Mouse (Mus musculus) embryonic facial prominence, embryonic 11.5 days (tissue): ENCODE results near the gene Ormdl2. TPM values are rescaled to one million over a fixed set of nuclear protein-coding genes. Genes with fewer than 3 reads are reported as not detected.
"Not testable (repeated sequence)": the region's sequence is repeated elsewhere in the genome, so short reads cannot be mapped to it uniquely, and the experiment has no call there.

ENCODE experiments used
- ATAC-seq: fragments of 200-750 bp; cut with Nextera tagmentation; replicated peaks from 2 replicates; pipeline ENCODE4 v1.8.0; 2017; ENCODE audit warnings: low read depth; ENCODE audit not compliant: insufficient number of reproducible peaks, low FRiP score, low TSS enrichment
- DNase-seq: peaks from one replicate; pipeline ENCODE4 v3.0.0-alpha.2; 2015; ENCODE audit warnings: low spot score
- H3K27ac ChIP-seq: fragments of 300-500 bp; sonication (generic); replicated peaks from 2 replicates; pipeline ENCODE4 v1.5.1; 2014; ENCODE audit warnings: mild to moderate bottlenecking, low read depth, low read length, control low read depth
- H3K27me3 ChIP-seq: fragments of 300-500 bp; sonication (generic); 2 replicates; pipeline ENCODE4 v1.6.1; 2014; ENCODE audit warnings: mild to moderate bottlenecking, low read length, moderate library complexity, mixed read lengths; ENCODE audit not compliant: control insufficient read depth, insufficient read depth
- H3K36me3 ChIP-seq: fragments of 300-500 bp; sonication (generic); replicated peaks from 2 replicates; pipeline ENCODE4 v1.6.1; 2014; ENCODE audit warnings: low read depth, mild to moderate bottlenecking, low read length, moderate library complexity, mixed read lengths; ENCODE audit not compliant: control insufficient read depth, insufficient read depth
- H3K4me1 ChIP-seq: fragments of 300-500 bp; sonication (generic); 2 replicates; pipeline ENCODE4 v1.6.1; 2014; ENCODE audit warnings: low read length, mixed read lengths; ENCODE audit not compliant: control insufficient read depth, insufficient read depth
- H3K4me2 ChIP-seq: fragments of 300-500 bp; sonication (generic); 2 replicates; pipeline ENCODE4 v1.6.1; 2014; ENCODE audit warnings: low read depth, mild to moderate bottlenecking, control low read depth, low read length, moderate library complexity
- H3K4me3 ChIP-seq: fragments of 300-500 bp; sonication (generic); 2 replicates; pipeline ENCODE4 v1.5.1; 2014; ENCODE audit warnings: low read depth, low read length, control low read depth
- H3K9ac ChIP-seq: fragments of 300-500 bp; sonication (generic); replicated peaks from 2 replicates; pipeline ENCODE4 v1.6.1; 2014; ENCODE audit warnings: mild to moderate bottlenecking, control low read depth, low read length
- H3K9me3 ChIP-seq: fragments of 300-500 bp; sonication (generic); replicated peaks from 2 replicates; pipeline ENCODE4 v1.6.1; 2016; ENCODE audit warnings: mild to moderate bottlenecking, low read length, inconsistent platforms, mixed read lengths; ENCODE audit not compliant: control insufficient read depth
- whole genome bisulfite sequencing: fragments of 180-500 bp; shearing (Covaris S2); extraction: QIAGEN DNeasy Blood & Tissue Kit; methylation state at CpG from one replicate; pipeline ENCODE4 v1.1.7; 2014; 5-methylcytosine and 5-hydroxymethylcytosine counted together
- polyA plus RNA-seq: library from polyadenylated mRNA; unstranded; fragments of >200 nt; fragmentation: Nextera tagmentation; extraction: Ambion mirVana; gene quantifications from 2 replicates; pipeline ENCODE4 v1.2.1, GENCODE M21; 2014

Gene Ormdl2
- polyA plus RNA-seq, 1 experiment from 2014 or later = 48.0 TPM

GRCm38 (mm10) chr10:128845516-128845915, 24.1 kb upstream of the Ormdl2 start:
- H3K36me3 ChIP-seq = peaks cover 2% of the 10 kb centered on the region
- DNase-seq (peak; percentile 73), ATAC-seq (no peak)
- no peaks in the 10 kb centered on the region for H3K9me3 ChIP-seq
- no peaks in the 10 kb centered on the region for H3K27me3 ChIP-seq
- no peak overlapping the region for H3K4me3 ChIP-seq
- H3K9ac ChIP-seq = no peak overlapping the region
- WGBS = 85% methylated on average over 2 of the region's 2 CpGs
- no peak overlapping the region for H3K4me2 ChIP-seq
- H3K4me1 ChIP-seq = no peaks in the 10 kb centered on the region
- no peak overlapping the region for H3K27ac ChIP-seq

GRCm38 (mm10) chr10:128843260-128843659, 21.8 kb upstream of the Ormdl2 start:
- DNase-seq (no peak), ATAC-seq (no peak)
- Histone ChIP-seq H3K27ac (no peak overlapping the region), H3K9ac (no peak overlapping the region), H3K9me3 (no peaks in the 10 kb centered on the region), H3K4me3 (no peak overlapping the region), H3K27me3 (no peaks in the 10 kb centered on the region), H3K4me1 (no peaks in the 10 kb centered on the region), H3K4me2 (no peak overlapping the region), H3K36me3 (peaks cover 5% of the 10 kb centered on the region)
- WGBS = 96% methylated on average over 5 of the region's 5 CpGs

GRCm38 (mm10) chr10:128840612-128841011, 19.2 kb upstream of the Ormdl2 start:
- Histone ChIP-seq H3K4me2 (no peak overlapping the region), H3K27ac (no peak overlapping the region), H3K4me1 (no peaks in the 10 kb centered on the region), H3K9me3 (no peaks in the 10 kb centered on the region), H3K9ac (no peak overlapping the region), H3K4me3 (no peak overlapping the region), H3K36me3 (peaks cover 5% of the 10 kb centered on the region), H3K27me3 (no peaks in the 10 kb centered on the region)
- DNase-seq (no peak), ATAC-seq (no peak)

- Histone ChIP-seq H3K27ac (no peak overlapping the region), H3K4me2 (no peak overlapping the region), H3K27me3 (no peaks in the 10 kb centered on the region), H3K4me1 (no peaks in the 10 kb centered on the region), H3K9me3 (no peaks in the 10 kb centered on the region), H3K9ac (no peak overlapping the region), H3K36me3 (peaks cover 5% of the 10 kb centered on the region), H3K4me3 (no peak overlapping the region)
- ATAC-seq (no peak), DNase-seq (no peak)
Measured at GRCm38 (mm10) chr10:128839434-128839833, 18.0 kb upstream of the Ormdl2 start.

GRCm38 (mm10) chr10:128837400-128837799, 16.0 kb upstream of the Ormdl2 start:
- DNase-seq = no peak
- Histone ChIP-seq H3K27ac (no peak overlapping the region), H3K9ac (no peak overlapping the region), H3K4me2 (no peak overlapping the region), H3K27me3 (no peaks in the 10 kb centered on the region), H3K4me3 (no peak overlapping the region), H3K4me1 (no peaks in the 10 kb centered on the region), H3K36me3 (peaks cover 2% of the 10 kb centered on the region; the same call in 1 of the 2 replicates), H3K9me3 (no peaks in the 10 kb centered on the region)
- no peak for ATAC-seq

GRCm38 (mm10) chr10:128823821-128824220, 2.4 kb upstream of the Ormdl2 start:
- H3K27me3 ChIP-seq = no peaks in the 10 kb centered on the region
- no peak overlapping the region for H3K4me2 ChIP-seq
- H3K27ac ChIP-seq = no peak overlapping the region
- no peaks in the 10 kb centered on the region for H3K4me1 ChIP-seq
- no peak overlapping the region for H3K9ac ChIP-seq
- 95% methylated on average over 9 of the region's 9 CpGs for WGBS
- H3K36me3 ChIP-seq = peaks cover 1% of the 10 kb centered on the region
- no peak overlapping the region for H3K4me3 ChIP-seq
- DNase-seq = no peak
- no peaks in the 10 kb centered on the region for H3K9me3 ChIP-seq
- no peak for ATAC-seq

GRCm38 (mm10) chr10:128823087-128823486, 1.6 kb upstream of the Ormdl2 start:
- peak overlapping the region; percentile 87 for H3K4me3 ChIP-seq
- not testable (repeated sequence) for DNase-seq, H3K9me3 ChIP-seq, H3K36me3 ChIP-seq, ATAC-seq, H3K27me3 ChIP-seq, H3K9ac ChIP-seq, H3K27ac ChIP-seq, H3K4me1 ChIP-seq
- WGBS = 77% methylated on average over 4 of the region's 4 CpGs
- peak overlapping the region; percentile 79 for H3K4me2 ChIP-seq

GRCm38 (mm10) chr10:128822135-128822534, 690 bp upstream of the Ormdl2 start:
- no peaks in the 10 kb centered on the region for H3K4me1 ChIP-seq
- WGBS = 5% methylated on average over 13 of the region's 13 CpGs
- H3K27ac ChIP-seq = no peak overlapping the region
- no peaks in the 10 kb centered on the region for H3K9me3 ChIP-seq
- H3K27me3 ChIP-seq = no peaks in the 10 kb centered on the region
- H3K4me2 ChIP-seq = peak overlapping the region; percentile 79
- peak overlapping the region; percentile 85 for H3K9ac ChIP-seq
- no peak for ATAC-seq
- peak overlapping the region; percentile 87 for H3K4me3 ChIP-seq
- peaks cover 4% of the 10 kb centered on the region for H3K36me3 ChIP-seq
- DNase-seq = no peak
